Mouse (Mus musculus) erythroid progenitor cell, adult 5-6 weeks (primary cell): ENCODE measurements around the gene Napsa. TPM values are rescaled to one million over a fixed set of nuclear protein-coding genes. Genes with fewer than 3 reads are reported as not detected.

Experiments used
- ATAC-seq: replicated peaks from 2 replicates; pipeline ENCODE4 v1.8.0; 2016; ENCODE audit warnings: moderate number of reproducible peaks, mild to moderate bottlenecking, moderate TSS enrichment, inconsistent platforms; ENCODE audit not compliant: poor library complexity, low FRiP score, severe bottlenecking
- total RNA-seq, 2 experiments: library from RNA; stranded (forward) in 1 of 2; stranded (reverse) in 1 of 2; fragments of 150-400 nt in 1 of 2; fragments of 186-747, 209-891 nt in 1 of 2; gene quantifications; 2 replicates each; pipeline versions ENCODE4 v1.2.3 to v1.2.4; 2015 to 2017; ENCODE audit warnings: low replicate concordance in 2 of 2

The Napsa gene
- total RNA-seq, 2 experiments from 2014 or later, result 12.7 to 84.3 TPM

DNA sequence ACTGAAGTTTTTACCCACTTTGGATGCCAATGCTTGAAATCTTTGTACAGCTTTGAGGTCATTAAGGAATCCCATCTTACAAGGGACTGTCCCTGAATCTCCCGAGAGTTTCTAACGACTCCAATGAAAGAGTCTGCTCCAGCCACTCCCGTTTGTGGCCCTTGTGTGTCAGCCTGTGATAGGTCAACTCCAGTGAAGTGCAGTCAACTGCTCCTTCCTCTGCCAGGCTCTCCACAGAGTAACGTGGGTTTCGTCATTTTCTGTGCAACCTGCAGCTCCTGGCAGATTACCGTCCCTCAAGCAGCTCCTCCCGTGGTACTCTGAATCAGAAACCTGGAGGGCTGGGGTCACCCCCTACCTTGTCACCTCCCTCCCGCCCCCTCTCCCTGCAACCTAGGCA is 8.9 kb upstream of the Napsa start:
- ATAC-seq, result no peak

DNA sequence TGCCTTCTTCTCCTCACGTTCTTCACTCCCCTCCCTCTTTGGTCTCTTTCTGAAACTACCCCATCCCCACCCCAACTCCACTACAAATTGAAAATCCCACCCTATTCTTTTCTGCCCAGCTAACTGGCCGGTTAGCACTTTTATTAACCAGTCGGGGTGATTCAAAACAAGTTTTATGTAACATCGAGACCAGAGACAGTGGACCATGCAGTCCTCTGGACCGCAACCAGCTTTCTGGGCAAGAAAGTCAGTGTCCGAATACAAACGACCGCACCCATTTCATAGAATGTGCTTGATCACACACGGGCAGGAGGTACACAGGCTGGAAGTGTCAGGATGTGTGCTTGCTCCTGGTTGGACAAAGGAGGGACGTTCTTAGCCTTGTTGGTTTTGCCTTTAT is 7.7 kb upstream of the Napsa start:
- ATAC-seq, result no peak

DNA sequence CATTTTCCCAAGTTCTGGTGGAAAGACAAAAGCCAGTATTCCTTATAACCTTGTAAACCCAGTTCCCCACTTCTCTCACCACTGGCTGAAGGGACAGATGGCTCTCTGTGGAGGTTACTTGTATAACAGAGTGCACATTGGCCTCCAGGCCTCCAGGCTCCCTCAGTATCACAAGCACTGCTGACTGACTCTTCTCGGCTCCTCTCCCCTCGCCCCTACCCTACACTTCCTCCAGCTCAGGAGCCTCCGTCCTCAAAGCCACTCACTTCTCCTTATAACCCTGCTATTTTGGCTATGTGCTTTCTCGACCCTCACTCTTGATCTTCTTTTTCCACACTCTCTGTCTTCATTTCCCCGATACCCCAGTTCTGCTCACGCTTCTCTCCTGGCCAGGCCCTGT is 6.8 kb upstream of the Napsa start:
- no peak for ATAC-seq

DNA sequence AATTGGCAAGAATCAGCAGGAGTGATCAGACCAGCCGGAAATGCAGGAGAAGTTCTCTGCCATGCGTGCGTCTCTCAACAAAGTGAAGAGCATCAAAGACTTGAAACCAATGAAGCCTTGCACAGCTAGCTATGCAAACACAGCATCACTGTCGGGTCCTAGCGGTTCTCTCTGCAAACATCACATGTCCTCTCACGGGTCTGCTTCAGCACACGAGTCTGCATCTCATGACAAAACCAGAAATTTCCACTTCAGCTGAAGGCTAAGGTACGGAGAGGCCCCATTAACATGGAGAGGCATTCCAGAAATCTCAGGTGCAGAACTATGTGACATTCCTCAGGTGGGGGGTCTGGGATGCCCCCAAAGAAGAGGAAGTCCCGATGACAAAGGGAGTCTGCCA is 3.4 kb upstream of the Napsa start:
- no peak for ATAC-seq

DNA sequence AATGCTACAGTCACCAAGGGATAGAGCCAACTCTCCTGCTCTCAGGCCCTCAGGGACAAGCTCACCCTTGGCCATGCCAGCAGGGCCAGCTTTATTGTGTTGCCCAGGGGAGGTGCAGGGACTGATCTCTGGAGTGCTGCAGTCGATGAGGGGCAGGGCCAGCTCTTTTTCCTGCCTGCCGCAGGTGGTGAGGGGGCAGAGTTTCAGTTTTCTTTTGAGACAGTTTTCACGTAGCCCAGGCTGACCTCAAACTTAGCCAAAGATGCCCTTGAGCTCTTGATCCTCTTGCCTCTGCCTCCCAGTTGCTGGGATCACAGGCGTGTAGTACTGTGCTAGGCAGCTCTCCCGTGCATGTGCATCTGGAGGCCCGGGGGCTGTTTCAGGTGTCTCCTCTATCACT is 1.2 kb upstream of the Napsa start:
- ATAC-seq, result no peak

DNA sequence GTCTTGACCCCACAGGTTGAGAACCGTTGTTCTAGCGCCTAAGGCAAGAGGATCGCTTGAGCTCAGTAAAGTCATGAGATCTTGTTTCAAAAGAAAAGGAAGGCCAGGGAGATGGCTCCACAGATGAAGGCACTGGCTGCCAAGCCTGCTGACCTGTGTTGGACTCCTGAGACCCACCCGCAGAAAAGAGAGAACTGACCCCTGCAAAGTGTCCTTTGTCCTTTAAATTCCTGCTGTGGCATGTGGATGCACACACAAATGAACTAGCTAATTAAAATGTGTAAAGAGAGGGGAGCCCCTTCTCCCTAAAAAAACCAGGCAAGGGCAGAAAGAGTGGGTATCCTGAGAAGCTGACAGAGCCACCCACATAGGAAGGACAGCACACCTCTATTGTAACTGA is 369 bp upstream of the Napsa start:
- ATAC-seq, result no peak

DNA sequence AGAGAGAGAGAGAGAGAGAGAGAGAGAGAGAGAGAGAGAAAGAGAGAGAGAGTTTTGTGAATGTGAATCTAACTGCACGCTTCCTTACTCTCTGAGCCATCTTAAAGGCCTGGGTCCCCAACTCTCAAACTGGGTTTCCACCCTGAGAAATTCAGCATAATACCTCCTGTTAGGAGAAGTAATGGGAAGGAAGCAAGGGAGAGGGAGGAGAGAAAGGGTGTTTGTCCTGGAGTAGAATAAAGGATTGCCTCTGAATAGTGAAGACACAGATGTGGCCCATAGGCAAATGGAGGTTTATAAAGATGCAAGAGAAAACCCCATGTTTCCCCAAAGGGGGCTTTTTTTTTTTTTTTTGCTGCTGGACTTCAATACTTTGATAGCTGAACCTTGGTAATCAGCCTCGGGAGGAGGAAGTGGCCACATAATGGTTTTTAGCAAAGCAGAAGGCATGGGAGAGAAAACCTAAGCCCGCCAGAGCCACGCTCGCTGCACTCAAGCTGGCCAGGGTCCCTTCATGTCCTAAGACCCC is 840 bp downstream of the Napsa start:
- no peak for ATAC-seq

DNA sequence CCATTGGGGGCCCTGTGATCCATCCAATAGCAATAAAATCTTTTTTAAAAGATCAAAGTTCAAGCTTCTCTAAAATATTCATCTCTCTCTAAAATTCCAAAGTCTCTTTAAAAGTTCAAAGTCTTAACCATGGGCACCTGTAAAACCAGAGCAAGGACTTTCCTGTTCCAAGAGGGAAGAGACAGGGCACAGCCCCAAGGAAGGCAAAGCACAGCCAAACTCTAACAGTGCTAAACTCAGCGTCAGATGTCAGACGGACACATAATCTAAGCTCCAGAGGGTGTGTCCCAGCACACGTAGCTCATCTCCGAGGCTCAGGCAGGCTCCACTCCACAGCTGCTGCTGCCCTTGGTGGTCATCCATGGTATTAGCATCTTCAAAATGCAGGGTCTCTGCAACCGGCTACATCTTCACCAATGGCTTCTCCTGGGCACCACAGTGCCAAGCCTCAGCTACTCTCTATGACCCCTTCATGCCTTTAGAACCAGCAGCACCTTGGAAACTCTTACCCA is 4.2 kb downstream of the Napsa start:
- no peak for ATAC-seq

DNA sequence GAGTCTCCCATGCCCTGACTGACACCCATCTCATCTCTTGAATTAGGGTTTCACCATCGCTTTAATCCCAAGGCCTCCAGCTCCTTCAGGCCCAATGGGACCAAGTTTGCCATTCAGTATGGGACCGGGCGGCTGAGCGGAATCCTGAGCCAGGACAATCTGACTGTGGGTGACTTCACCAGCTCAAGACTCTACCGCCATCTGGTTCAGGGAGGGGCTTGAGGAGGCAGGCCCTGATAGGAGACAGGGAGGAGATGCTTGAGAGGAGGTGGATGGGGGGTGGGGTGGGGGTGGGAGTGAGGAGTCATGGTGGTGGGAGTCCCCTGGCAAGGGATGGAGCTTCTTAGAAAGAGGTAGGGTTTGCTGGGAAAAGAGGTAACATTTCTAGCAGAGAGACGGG is 9.5 kb downstream of the Napsa start:
- no peak for ATAC-seq

DNA sequence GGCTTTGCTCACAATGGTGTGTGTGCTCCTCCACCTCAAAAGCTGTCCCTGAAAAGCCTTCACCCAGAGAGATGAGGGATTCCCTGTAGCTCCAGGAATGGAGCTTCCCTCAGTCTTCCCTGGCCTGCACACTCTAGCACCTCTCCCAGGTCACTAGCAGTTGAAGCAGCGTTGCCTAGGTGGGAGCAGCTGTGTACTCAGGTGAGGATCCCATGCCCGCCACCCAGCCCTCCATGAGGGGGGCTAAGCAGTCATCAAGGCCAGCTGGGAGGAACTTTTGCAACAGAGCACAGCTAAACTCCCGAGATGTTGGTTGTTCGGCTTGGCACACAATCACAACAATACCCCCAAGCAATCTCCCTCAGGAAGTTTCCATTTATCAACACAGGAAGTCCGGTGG is 10.5 kb downstream of the Napsa start:
- ATAC-seq, result no peak; the same call in 1 of the 2 replicates

DNA sequence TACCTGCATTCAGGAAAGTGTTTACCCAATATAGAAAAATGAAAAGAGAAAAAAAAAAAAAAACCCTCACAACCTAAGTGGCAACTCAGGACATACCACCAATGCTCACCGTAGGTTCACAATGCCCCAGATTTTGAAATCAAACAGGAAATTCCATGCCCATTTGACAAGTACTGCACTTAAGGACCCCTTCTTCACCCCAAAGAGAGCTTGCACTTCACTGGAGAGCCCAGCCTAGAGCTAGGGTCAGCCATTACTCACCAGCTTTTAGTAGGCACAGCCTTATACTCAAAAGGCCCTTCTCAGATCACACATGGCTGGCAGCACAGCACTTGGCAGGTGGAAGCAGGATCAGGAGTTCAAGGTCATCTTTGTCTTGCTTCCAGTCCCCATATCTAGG is 11.0 kb downstream of the Napsa start:
- no peak for ATAC-seq

DNA sequence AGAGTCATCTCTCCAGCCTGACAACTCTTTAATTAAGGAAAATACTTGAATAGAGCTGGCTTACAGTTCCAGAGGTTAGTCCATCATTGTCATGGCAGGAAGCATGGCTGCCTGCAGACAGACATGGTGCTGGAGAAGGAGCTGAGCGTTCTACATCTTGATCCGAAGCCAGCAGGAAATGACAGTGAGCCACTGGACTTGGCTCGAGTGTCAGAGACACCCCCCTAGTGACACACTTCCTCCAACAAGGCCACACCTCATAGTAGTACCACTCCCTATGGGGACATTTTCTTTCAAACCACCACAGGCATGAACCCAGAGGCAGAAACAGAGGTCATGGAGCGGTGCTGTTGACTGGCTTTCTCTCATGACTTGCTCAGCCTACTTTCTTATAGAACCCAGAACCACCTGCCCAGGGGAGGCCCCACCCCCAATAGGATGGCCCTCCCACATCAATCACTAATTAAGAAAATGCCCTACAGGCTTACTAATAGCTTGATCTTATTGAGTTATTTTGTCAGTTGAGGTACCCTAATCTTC is 12.2 kb downstream of the Napsa start:
- ATAC-seq, result no peak

DNA sequence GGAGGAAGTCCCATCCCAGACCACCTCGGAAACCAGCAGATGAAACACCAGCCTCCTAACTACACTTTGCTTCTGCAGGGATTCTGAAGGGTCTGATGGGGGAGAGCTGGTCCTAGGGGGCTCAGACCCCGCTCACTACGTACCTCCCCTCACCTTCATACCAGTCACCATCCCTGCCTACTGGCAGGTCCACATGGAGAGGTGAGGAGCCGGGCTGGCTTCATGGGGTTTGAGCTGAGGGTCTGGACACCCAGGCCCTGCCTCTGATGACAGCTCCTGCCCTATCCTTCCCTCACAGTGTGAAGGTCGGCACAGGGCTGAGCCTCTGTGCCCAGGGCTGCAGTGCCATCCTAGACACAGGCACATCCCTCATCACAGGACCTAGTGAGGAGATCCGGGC is 12.7 kb downstream of the Napsa start:
- ATAC-seq, result no peak

DNA sequence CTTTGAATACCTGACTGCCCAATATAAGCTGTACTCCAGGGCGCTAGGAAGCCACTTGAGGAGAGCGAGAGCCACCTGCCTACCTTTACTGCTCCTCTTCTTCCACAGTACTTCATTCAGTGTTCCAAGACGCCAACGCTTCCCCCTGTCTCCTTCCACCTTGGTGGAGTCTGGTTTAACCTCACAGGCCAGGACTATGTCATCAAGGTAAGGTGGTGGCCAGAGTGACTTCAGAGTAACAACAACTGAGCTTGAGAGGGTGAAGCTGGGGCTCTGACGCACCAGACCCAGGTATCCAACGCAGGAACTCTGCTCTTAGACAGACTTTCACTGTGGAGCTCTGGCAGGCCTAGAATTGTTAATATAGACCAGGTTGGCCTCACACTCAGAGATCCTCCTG is 13.4 kb downstream of the Napsa start:
- no peak for ATAC-seq

DNA sequence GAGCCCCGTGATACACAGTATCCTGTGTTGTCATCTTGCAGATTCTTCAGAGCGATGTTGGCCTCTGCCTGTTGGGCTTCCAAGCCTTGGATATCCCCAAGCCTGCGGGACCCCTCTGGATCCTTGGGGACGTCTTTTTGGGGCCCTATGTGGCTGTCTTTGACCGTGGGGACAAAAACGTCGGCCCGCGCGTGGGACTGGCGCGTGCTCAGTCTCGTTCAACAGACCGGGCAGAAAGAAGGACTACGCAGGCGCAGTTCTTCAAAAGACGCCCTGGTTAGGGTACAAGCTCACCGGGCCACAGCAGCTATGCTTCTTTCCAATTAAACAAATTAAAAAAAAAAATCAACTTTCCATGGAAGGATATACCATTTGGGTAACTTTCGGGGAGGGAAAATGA is 14.3 kb downstream of the Napsa start:
- no peak for ATAC-seq

DNA sequence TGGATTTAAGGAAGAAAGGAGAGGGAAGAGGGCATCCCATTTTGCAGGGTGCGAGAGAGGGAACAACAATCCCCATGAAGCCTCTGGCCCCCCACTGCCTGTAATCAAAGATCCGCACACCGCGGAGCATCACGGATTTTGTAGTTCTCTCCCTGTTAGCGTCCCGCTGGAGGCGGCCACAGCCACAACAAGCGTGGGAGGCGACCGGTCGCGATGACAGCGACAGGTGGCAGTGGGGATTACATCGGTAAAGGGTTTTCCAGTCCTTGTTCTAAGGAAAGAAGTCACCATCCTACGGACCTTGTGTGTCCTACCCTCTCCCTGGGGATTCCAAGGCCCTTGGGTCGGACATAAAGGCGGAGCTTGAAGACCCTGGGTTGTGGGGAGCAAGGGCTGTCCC is 14.8 kb downstream of the Napsa start:
- ATAC-seq, result no peak

DNA sequence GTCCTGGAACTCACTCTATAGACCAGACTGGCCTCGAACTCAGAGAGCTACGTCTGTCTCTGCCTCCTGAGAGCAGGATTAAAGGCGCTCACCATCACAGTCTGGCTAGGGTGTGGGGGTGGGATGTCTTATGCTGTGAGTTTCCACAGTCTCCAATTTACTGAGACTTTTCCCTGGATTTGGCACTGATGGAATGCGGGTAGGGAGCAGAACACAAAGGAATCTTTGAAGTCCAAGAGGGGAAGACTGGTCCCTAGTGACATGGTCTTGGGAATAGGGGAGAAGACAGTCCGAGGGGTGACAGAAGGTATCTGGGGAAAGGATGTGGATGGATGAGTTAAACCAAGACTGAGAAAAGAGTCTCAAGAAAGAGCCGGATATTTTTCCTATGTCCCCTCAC is 15.5 kb downstream of the Napsa start:
- no peak for ATAC-seq

DNA sequence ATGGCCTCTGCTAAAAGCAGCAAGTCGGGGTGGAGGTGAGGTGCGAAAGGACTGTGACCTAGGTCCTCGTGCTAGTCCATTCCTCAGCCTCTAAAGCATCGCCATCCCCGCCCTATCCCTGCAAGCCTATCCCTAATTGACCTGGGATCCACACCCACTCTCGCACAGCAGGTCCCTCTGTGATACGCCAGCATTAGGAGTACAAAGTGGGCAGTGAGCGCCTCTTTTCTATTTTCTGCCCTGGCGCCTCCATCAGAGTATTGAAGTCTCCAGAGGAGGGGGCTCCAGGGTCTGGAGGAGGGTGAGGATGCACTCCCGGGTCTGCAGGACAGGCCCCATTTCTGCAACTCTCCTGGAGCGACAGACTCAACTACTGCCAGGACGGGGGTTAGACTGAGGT is 16.2 kb downstream of the Napsa start:
- no peak for ATAC-seq

DNA sequence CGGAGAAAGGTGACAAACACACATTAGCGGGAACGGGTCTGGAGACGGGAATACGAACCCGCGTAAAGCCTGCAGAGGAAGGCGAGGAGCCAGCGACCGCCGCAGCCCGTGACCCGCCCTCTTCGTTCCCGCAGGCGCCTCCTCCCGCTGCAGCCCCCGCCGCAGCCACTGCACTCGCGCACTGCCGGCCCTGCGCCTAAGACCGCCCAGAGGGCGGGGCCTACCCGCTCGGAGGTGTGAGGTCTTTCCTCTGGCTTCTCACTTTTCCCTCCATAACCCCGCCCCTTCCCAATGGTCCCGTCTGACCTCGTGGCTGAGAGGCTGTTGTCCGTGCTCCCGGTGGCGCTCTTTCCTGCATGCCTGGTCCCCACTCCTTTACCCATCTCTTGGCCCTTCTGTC is 17.0 kb downstream of the Napsa start:
- no peak for ATAC-seq

DNA sequence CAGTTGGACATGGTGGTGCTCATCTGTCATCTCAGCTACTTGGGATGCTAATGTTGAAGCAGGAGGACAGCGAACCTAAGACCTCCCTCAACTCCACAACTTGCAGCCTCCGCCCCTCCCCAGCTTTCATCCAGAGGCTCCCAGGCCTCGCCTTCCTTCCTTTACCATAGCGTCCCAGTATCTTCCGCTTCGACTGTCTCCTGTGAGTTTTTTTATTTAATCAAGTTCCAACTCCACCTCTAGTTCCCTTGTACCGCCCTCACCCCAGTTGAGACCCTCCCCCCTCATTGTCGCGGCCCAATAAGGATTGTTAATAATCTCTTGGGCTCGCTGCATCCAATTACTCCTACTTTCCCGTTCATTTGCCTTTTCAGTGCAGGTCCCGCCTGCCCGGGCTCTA is 17.8 kb downstream of the Napsa start:
- no peak for ATAC-seq

DNA sequence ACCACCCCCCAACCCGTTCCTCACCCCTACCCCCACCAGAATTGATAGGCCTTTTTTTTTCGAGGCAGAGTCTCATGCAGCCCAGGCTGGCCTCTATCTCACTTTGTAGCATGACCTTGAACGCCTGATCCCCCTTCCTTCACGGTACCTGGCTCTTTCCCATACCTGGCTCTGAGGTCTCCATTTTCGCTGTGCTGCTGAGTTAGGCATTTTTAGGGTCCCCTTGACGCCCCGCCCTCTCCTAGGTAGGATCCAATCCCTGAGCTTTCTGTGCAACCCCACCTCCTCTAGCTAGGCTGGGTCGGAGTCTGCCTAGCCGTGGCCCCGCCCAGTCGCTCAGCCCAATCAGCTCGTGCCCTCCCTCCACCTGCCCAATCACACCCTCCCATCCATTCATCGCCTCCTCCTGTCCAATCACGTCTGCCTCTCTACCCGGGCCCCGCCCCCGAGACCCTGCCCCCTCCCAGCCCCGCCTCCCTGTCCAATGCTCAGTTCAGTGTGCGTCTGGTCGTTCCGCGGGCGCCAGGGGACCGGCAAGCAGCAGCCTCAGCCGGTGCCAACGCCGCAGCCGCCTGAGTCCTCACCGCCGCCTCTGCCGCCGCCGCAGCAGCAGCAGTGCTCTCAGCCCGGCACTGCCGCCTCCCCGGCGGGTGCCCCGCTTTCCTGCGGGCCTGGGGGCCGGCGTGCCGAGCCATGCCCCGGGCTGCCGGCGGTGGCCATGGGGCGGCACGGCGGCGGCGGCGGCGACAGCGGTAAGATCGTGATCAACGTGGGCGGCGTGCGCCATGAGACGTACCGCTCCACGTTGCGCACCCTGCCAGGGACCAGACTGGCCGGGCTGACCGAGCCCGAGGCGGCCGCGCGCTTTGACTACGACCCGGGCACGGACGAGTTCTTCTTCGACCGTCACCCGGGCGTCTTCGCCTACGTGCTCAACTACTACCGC is 18.5 kb downstream of the Napsa start, which contains the start of gene Kcnc3:
Gene Kcnc3, plus strand, starts transcription at position 263 of the 946 bp plus-strand sequence.
- no peak for ATAC-seq
